Mouse (Mus musculus): ENCODE measurements around the gene Olfr657. TPM values are rescaled to one million over a fixed set of nuclear protein-coding genes. Genes with fewer than 3 reads are reported as not detected.

The Olfr657 gene
- not detected for total RNA-seq (2021)
- long read RNA-seq, experiment 1 = 0 reads
- long read RNA-seq, experiment 2 = 0 reads

DNA sequence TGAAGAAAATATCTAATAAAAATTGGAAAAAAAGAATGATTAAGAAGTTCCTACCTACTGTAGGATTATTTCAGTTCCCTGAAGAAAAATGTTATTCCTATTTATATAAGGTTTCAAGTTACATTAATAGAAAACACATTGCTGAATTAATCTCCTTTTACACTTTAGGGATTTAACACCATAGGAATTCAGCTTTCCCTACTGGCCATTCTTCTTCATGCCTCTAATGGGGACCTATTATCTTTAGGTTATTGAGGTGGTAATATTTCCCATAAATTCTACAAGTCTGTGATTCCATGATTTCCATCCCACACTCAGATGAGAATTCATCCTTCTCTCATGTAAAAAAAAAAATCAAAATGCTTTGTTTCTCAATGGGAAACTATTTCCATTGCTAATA is at the start of gene Olfr657:
TSS of gene Olfr657 (plus strand) at position 301 of the 400 bp plus-strand sequence.
- H3K4me3 ChIP-seq = no peak within 1 kb of the TSS
- no peak within 1 kb of the TSS for H3K27ac ChIP-seq
- DNase-seq (ENCODE audit: low spot score in 2 of 2) = no peak
- TF ChIP-seq CTCF (conservative IDR thresholded peaks at IDR 0.05) = no peak

DNA sequence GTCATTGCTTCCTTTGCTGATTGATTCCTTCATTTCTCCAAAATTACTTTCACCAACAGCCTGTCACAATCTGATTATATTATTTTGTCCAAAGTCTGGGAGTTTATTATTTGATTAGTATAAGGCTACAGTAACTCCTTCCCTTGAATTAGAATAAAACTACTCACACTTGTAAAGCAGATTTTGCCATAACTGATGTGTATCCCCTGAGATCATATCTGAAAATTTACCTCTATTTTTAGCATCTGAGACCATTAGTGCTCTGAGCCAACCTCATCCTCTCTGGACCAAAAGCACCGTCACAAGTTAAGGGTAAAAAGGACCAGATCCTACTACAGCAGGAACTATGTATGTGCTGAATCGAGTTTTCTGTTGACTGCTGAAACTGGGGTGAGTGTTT is 47.6 kb upstream of the Olfr657 start, which contains the start of gene Olfr653:
TSS of gene Olfr653 (plus strand) at position 301 of the 400 bp plus-strand sequence.
- TF ChIP-seq CTCF (conservative IDR thresholded peaks at IDR 0.05) = no peak
- no peak within 1 kb of the TSS for H3K27ac ChIP-seq
- H3K4me3 ChIP-seq = no peak within 1 kb of the TSS
- no peak for DNase-seq (ENCODE audit: low spot score in 2 of 2)

DNA sequence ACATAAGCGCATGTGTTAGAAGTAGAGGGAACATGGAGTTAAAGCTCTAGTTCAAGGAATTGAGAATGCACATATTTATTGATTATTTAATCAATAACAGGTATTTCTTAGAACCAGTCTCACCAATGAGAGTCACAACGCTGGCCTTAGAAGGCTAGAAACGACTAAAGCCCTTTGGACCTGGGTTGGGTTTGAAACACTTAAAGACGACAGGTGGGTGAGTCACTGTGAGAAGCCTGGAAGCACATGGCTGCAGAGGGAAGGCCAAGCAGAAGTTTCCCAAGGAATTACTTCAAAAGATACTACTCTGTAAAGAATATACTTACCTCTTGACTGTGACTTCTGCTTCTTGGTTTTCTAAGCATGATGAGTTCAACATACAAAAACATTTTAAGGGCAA is 43.7 kb upstream of the Olfr657 start:
- TF ChIP-seq CTCF (conservative IDR thresholded peaks at IDR 0.05) = no peak
- no peak for DNase-seq (ENCODE audit: low spot score in 2 of 2)
- H3K27ac ChIP-seq = no peak overlapping the region

GRCm38 (mm10) chr7:104581429-104581828 is 43.2 kb upstream of the Olfr657 start:
- H3K27ac ChIP-seq = no peak overlapping the region
- no peak for TF ChIP-seq CTCF (conservative IDR thresholded peaks at IDR 0.05)
- no peak for DNase-seq (ENCODE audit: low spot score in 2 of 2)
- no peak overlapping the region for H3K4me3 ChIP-seq

More for the DNA sequence above, 43.7 kb upstream of the Olfr657 start:
- no peak overlapping the region for H3K4me3 ChIP-seq

DNA sequence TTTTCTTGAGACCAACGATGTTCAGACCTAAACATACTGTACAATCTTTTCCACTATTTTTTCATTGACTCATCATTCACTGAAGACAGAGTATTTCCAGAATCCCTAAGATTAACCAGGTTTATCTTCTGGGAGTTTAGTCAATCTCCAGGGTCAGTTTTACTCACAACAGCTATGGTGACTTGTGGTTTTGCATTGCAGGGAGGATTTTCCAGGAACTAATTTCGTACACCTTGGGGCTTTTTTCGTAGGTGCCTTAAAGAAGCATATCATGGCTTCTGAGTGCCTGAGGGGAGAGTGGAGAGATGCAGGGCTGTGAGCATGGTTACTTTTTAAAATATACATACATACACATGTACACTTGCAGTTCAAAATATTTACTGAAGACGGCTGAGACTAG is 37.9 kb upstream of the Olfr657 start, which contains the start of gene Olfr654:
TSS of gene Olfr654 (plus strand) at position 301 of the 400 bp plus-strand sequence.
- no peak for TF ChIP-seq CTCF (conservative IDR thresholded peaks at IDR 0.05)
- Histone ChIP-seq H3K4me3 (no peak within 1 kb of the TSS), H3K27ac (no peak within 1 kb of the TSS)
- DNase-seq (ENCODE audit: low spot score in 2 of 2) = no peak

- H3K27ac ChIP-seq = no peak overlapping the region
- H3K4me3 ChIP-seq = no peak overlapping the region
- no peak for DNase-seq (ENCODE audit: low spot score in 2 of 2)
- no peak for TF ChIP-seq CTCF (conservative IDR thresholded peaks at IDR 0.05)
Measured at GRCm38 (mm10) chr7:104588274-104588673, 36.3 kb upstream of the Olfr657 start.

GRCm38 (mm10) chr7:104601679-104602078 is 22.9 kb upstream of the Olfr657 start, which contains the start of gene Olfr655:
Olfr655 (minus strand) TSS chr7:104601779.
- TF ChIP-seq CTCF (conservative IDR thresholded peaks at IDR 0.05) = no peak
- no peak within 1 kb of the TSS for H3K27ac ChIP-seq
- no peak within 1 kb of the TSS for H3K4me3 ChIP-seq
- no peak for DNase-seq (ENCODE audit: low spot score in 2 of 2)

GRCm38 (mm10) chr7:104603173-104603572 is 21.4 kb upstream of the Olfr657 start:
- no peak for DNase-seq (ENCODE audit: low spot score in 2 of 2)
- no peak overlapping the region for H3K27ac ChIP-seq
- TF ChIP-seq CTCF (conservative IDR thresholded peaks at IDR 0.05) = peak; percentile 65
- H3K4me3 ChIP-seq = no peak overlapping the region

GRCm38 (mm10) chr7:104604727-104605126 is 19.9 kb upstream of the Olfr657 start:
- no peak for DNase-seq (ENCODE audit: low spot score in 2 of 2)
- no peak for TF ChIP-seq CTCF (conservative IDR thresholded peaks at IDR 0.05)
- Histone ChIP-seq H3K27ac (no peak overlapping the region), H3K4me3 (no peak overlapping the region)

- DNase-seq (ENCODE audit: low spot score in 2 of 2) = no peak
- H3K27ac ChIP-seq = no peak within 1 kb of the TSS
- TF ChIP-seq CTCF (conservative IDR thresholded peaks at IDR 0.05) = no peak
Measured at GRCm38 (mm10) chr7:104613655-104614054, 10.9 kb upstream of the Olfr657 start, which contains the start of gene Olfr656. Olfr656 (plus strand) TSS chr7:104613955.

GRCm38 (mm10) chr7:104646841-104647482 is 22.4 kb downstream of the Olfr657 start, which contains the start of gene Olfr658:
Olfr658 (minus strand) TSS chr7:104647305.
- Histone ChIP-seq H3K27ac (no peak within 1 kb of the TSS), H3K4me3 (no peak within 1 kb of the TSS)
- TF ChIP-seq CTCF (conservative IDR thresholded peaks at IDR 0.05) = peak; percentile 59
- DNase-seq (ENCODE audit: low spot score in 2 of 2) = peak in 1 of 2 experiments; percentile 10

More at GRCm38 (mm10) chr7:104613655-104614054, 10.9 kb upstream of the Olfr657 start, which contains the start of gene Olfr656:
- H3K4me3 ChIP-seq = no peak within 1 kb of the TSS

DNA sequence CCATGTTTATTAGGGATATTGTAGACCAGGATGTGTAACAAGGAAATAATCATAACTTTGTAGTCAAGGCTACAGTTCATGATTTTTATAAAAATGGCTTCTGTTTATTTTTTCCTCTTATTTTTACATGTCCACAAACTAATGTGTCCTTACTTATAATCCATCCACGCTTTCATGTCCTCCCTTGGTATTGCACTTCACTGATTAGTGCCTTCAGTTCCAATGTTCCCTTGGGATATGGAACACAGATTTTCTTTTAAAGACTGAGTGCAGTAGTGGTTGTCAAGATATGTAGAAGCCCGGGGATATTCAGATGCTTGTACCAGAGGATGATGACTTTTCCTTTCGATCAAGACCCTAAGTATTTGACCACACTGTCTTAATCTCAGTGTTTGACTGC is 41.9 kb downstream of the Olfr657 start, which contains the start of gene Olfr659:
TSS of gene Olfr659 (plus strand) at position 301 of the 400 bp plus-strand sequence.
- no peak within 1 kb of the TSS for H3K4me3 ChIP-seq
- no peak for DNase-seq (ENCODE audit: low spot score in 2 of 2)
- no peak for TF ChIP-seq CTCF (conservative IDR thresholded peaks at IDR 0.05)
- H3K27ac ChIP-seq = no peak within 1 kb of the TSS

GRCm38 (mm10) chr7:104686201-104686600 is 61.6 kb downstream of the Olfr657 start, which contains the start of gene Olfr661:
Olfr661 (plus strand) TSS chr7:104686501.
- H3K4me3 ChIP-seq = no peak within 1 kb of the TSS
- no peak for DNase-seq (ENCODE audit: low spot score in 2 of 2)
- H3K27ac ChIP-seq = no peak within 1 kb of the TSS
- TF ChIP-seq CTCF (conservative IDR thresholded peaks at IDR 0.05) = no peak

Other genes with a start within 250 kb of the Olfr657 start
- gene Trim30c, start 224.0 kb upstream of the Olfr657 start, total RNA-seq (2021) = not detected
- 1 to 10 TPM in 1 of 2 experiments, under 1 TPM in 1; 0.64 to 1.1 TPM for gene Trim30a, start 159.6 kb upstream of the Olfr657 start, total RNA-seq (2021)
- gene Trim30d, start 116.9 kb upstream of the Olfr657 start, total RNA-seq (2021) = under 1 TPM; 0.33 to 0.34 TPM
- gene Olfr651, start 74.7 kb upstream of the Olfr657 start, total RNA-seq (2021) = not detected
- not detected for gene Olfr652, start 63.9 kb upstream of the Olfr657 start, total RNA-seq (2021)
- not detected for gene Olfr653, start 47.5 kb upstream of the Olfr657 start, total RNA-seq (2021)
- gene Olfr654, start 37.8 kb upstream of the Olfr657 start, total RNA-seq (2021) = not detected
- not detected for gene Olfr655, start 23.0 kb upstream of the Olfr657 start, total RNA-seq (2021)
- gene Olfr656, start 10.8 kb upstream of the Olfr657 start, total RNA-seq (2021) = not detected
- not detected for gene Olfr658, start 22.5 kb downstream of the Olfr657 start, total RNA-seq (2021)
- not detected for gene Olfr659, start 42.0 kb downstream of the Olfr657 start, total RNA-seq (2021)
- gene Olfr661, start 61.7 kb downstream of the Olfr657 start, total RNA-seq (2021) = not detected
- gene Usp17le, start 152.7 kb downstream of the Olfr657 start, total RNA-seq (2021) = not detected
- gene Usp17lb, start 217.8 kb downstream of the Olfr657 start, total RNA-seq (2021) = not detected
- not detected for gene Usp17la, start 232.2 kb downstream of the Olfr657 start, total RNA-seq (2021)